29 mouse cellular contexts compared by ENCODE assay signal in genomic region chr4:83061564-83061963, GRCm38 (mm10). TPM values are rescaled to one million over a fixed set of nuclear protein-coding genes. Genes with fewer than 3 reads are reported as not detected.
DNase-seq lines count a peak whose midpoint lies in the region; ATAC-seq lines count a peak whose summit lies in the region.
"Had no signal": no experiment of that assay in that cellular context is flagged by ENCODE, and none has a peak within 500 bp of the region (broad histone marks: within the 10 kb centered on the region; RNA-seq: fewer than 3 reads in every experiment).

No protein-coding gene starts in this region.

- WGBS in midbrain, embryonic 11.5 days, result 96% methylated on average over 2 of the region's 2 CpGs
- 82% methylated on average over 2 of the region's 2 CpGs for WGBS in midbrain, embryonic 15.5 days
- WGBS in liver, embryonic 12.5 days (ENCODE audit: insufficient replicate concordance), result 21% methylated on average over 2 of the region's 2 CpGs

- no peak overlapping the region for H3K9ac ChIP-seq in midbrain, embryonic 11.5 days (ENCODE audit: low read length)
- no peak overlapping the region for H3K9ac ChIP-seq in midbrain, embryonic 15.5 days
- no peak overlapping the region for H3K9ac ChIP-seq in liver, embryonic 12.5 days
- H3K9ac ChIP-seq: embryonic facial prominence, embryonic 12.5 days; embryonic facial prominence, embryonic 15.5 days; forebrain, embryonic 12.5 days; forebrain, embryonic 15.5 days; heart, embryonic 13.5 days; hindbrain, embryonic 14.5 days had no signal

- H3K36me3 ChIP-seq in midbrain, embryonic 11.5 days (ENCODE audit: control insufficient read depth, insufficient read depth, low read length), result no peaks in the 10 kb centered on the region
- no peaks in the 10 kb centered on the region for H3K36me3 ChIP-seq in midbrain, embryonic 15.5 days (replicated peaks)
- no peaks in the 10 kb centered on the region for H3K36me3 ChIP-seq in liver, embryonic 12.5 days
- H3K36me3 ChIP-seq: embryonic facial prominence, embryonic 12.5 days; embryonic facial prominence, embryonic 15.5 days; forebrain, embryonic 12.5 days; forebrain, embryonic 15.5 days; G1E; heart, embryonic 10.5 days; heart, embryonic 13.5 days had no signal

- no peak for ATAC-seq in midbrain, embryonic 11.5 days (ENCODE audit: low FRiP score)
- no peak for ATAC-seq in midbrain, embryonic 15.5 days (replicated peaks)
- peak; percentile 80 for ATAC-seq in common myeloid progenitor, adult 5-6 weeks (replicated peaks; ENCODE audit: low read depth, poor library complexity, severe bottlenecking)
- ATAC-seq in megakaryocyte progenitor cell, adult 5-6 weeks (replicated peaks; ENCODE audit: poor library complexity), result peak; percentile 76
- ATAC-seq in liver, embryonic 12.5 days, result no peak
- ATAC-seq: forebrain, embryonic 15.5 days; hindbrain, postnatal 0 days; inflammation-experienced regulatory T-cells, adult 6 months; intestine, embryonic 16.5 days; Patski had no signal

- H3K27me3 ChIP-seq in midbrain, embryonic 11.5 days (ENCODE audit: control insufficient read depth, insufficient read depth, low read length), result no peaks in the 10 kb centered on the region
- no peaks in the 10 kb centered on the region for H3K27me3 ChIP-seq in midbrain, embryonic 15.5 days (replicated peaks)
- H3K27me3 ChIP-seq in liver, embryonic 12.5 days (replicated peaks), result no peaks in the 10 kb centered on the region
- H3K27me3 ChIP-seq: CH12.LX; embryonic facial prominence, embryonic 12.5 days; embryonic facial prominence, embryonic 15.5 days; forebrain, embryonic 12.5 days; forebrain, embryonic 15.5 days; heart, embryonic 13.5 days; Patski had no signal

- no peak overlapping the region for H3K4me2 ChIP-seq in midbrain, embryonic 11.5 days
- no peak overlapping the region for H3K4me2 ChIP-seq in midbrain, embryonic 15.5 days
- H3K4me2 ChIP-seq in liver, embryonic 12.5 days, result no peak overlapping the region
- H3K4me2 ChIP-seq: embryonic facial prominence, embryonic 12.5 days; embryonic facial prominence, embryonic 15.5 days; forebrain, embryonic 12.5 days; forebrain, embryonic 15.5 days; heart, embryonic 13.5 days; hindbrain, embryonic 14.5 days had no signal

- peak; percentile 53 for DNase-seq in midbrain, embryonic 11.5 days (ENCODE audit: low spot score, missing footprints)
- no peak for DNase-seq in frontal cortex, postnatal 25 days (ENCODE audit: low spot score in 2 of 2)
- DNase-seq: adrenal gland, postnatal 10 days; adrenal gland, postnatal 36 days; cerebellum, adult 18-20 months; cerebellum, postnatal 10 days; cerebellum, postnatal 36 days; gastrocnemius, adult 2 months; gastrocnemius, postnatal 14 days; heart, adult 18-20 months; heart, postnatal 14 days; heart, postnatal 4 days had no signal

- H3K27ac ChIP-seq in midbrain, embryonic 11.5 days (ENCODE audit: low read depth, low read length), result no peak overlapping the region
- no peak overlapping the region for H3K27ac ChIP-seq in midbrain, embryonic 15.5 days
- H3K27ac ChIP-seq in liver, embryonic 12.5 days, result no peak overlapping the region
- H3K27ac ChIP-seq: embryonic facial prominence, embryonic 12.5 days; embryonic facial prominence, embryonic 15.5 days; forebrain, embryonic 12.5 days; forebrain, embryonic 15.5 days; gastrocnemius, adult 2 months; heart, embryonic 10.5 days; heart, embryonic 13.5 days; hindbrain, embryonic 14.5 days; hindbrain, postnatal 0 days had no signal

- no peaks in the 10 kb centered on the region for H3K9me3 ChIP-seq in midbrain, embryonic 11.5 days (ENCODE audit: control insufficient read depth, low read length)
- no peaks in the 10 kb centered on the region for H3K9me3 ChIP-seq in midbrain, embryonic 15.5 days
- no peaks in the 10 kb centered on the region for H3K9me3 ChIP-seq in liver, embryonic 12.5 days (replicated peaks)
- H3K9me3 ChIP-seq: embryonic facial prominence, embryonic 12.5 days; embryonic facial prominence, embryonic 15.5 days; forebrain, embryonic 12.5 days; forebrain, embryonic 15.5 days; heart, embryonic 10.5 days; heart, embryonic 13.5 days had no signal

- H3K4me1 ChIP-seq in midbrain, embryonic 11.5 days (ENCODE audit: control insufficient read depth, insufficient read depth, low read length), result peaks cover 11% of the 10 kb centered on the region
- H3K4me1 ChIP-seq in midbrain, embryonic 15.5 days, result no peaks in the 10 kb centered on the region
- H3K4me1 ChIP-seq in liver, embryonic 12.5 days, result no peaks in the 10 kb centered on the region
- H3K4me1 ChIP-seq: forebrain, embryonic 15.5 days; heart, embryonic 13.5 days had no signal

- no peak overlapping the region for H3K4me3 ChIP-seq in midbrain, embryonic 11.5 days (ENCODE audit: low read depth, low read length)
- no peak overlapping the region for H3K4me3 ChIP-seq in midbrain, embryonic 15.5 days
- no peak overlapping the region for H3K4me3 ChIP-seq in liver, embryonic 12.5 days
- H3K4me3 ChIP-seq: embryonic facial prominence, embryonic 12.5 days; embryonic facial prominence, embryonic 15.5 days; forebrain, embryonic 12.5 days; forebrain, embryonic 15.5 days; gastrocnemius, adult 2 months; heart, embryonic 10.5 days; heart, embryonic 13.5 days had no signal

RNA-seq across cellular contexts. Expression of gene Frem1, which starts 9.4 kb away (rescaled TPM):
- polyA plus RNA-seq in midbrain, embryonic 11.5 days (2014; fragmentation: Nextera tagmentation; extraction: Ambion mirVana), result 7.3 and 8.2 TPM in 2 replicates
- polyA plus RNA-seq in midbrain, embryonic 15.5 days (2015; fragmentation: Nextera tagmentation; extraction: Ambion mirVana), result 1.6 and 1.7 TPM in 2 replicates
- total RNA-seq in common myeloid progenitor, adult 5-6 weeks (2017), result 0.92 TPM in 1 of 2 replicates, not detected in the other
- total RNA-seq in megakaryocyte progenitor cell, adult 5-6 weeks (2015), result not detected in 2 replicates
- not detected in 2 replicates for total RNA-seq in megakaryocyte progenitor cell, adult 5-6 weeks (2017)
- 1.7 and 1.9 TPM in 2 replicates for polyA plus RNA-seq in liver, embryonic 12.5 days (2016; fragmentation: Nextera tagmentation; extraction: Ambion mirVana)
- total RNA-seq: CH12.LX had no signal
- polyA plus RNA-seq: inflammation-experienced regulatory T-cells, adult 6 months had no signal

Comparison
In these comparisons a context has a peak if more than half of its experiments do, and no peak if none do; other contexts are left out.
1. ATAC-seq: peak in common myeloid progenitor, adult 5-6 weeks (single experiment) and megakaryocyte progenitor cell, adult 5-6 weeks (single experiment); none in midbrain, embryonic 11.5 days (single experiment), midbrain, embryonic 15.5 days (single experiment) and liver, embryonic 12.5 days (single experiment).